Mouse (Mus musculus) cerebellum, adult 8-10 months (tissue): ENCODE data around the gene 1700001J03Rik.
"Not testable (repeated sequence)": the region's sequence is repeated elsewhere in the genome, so short reads cannot be mapped to it uniquely, and the experiment has no call there.

Source experiments
- DNase-seq: peaks from one replicate; pipeline ENCODE4 v3.0.0; 2022

The 1700001J03Rik gene

DNA sequence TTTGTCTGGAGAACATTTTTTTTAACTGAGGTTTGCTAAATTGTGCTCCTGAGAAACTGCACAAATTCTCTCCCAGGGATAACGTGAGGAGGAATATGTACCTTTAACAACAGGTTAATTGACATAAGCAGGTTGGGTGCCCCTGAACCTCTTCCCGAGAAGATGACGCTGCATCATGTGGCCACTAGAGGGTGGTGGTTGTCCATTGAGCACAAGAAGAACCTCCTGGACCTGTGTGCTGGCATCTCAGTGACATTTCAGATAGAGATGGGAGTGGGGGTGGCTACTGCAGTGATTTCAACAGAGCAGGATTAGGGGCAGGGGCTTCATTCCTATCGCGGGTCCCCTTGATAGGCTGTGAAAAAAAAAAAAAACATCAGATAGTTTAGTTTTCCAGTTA lies 2.3 kb upstream of the 1700001J03Rik start:
- peak; percentile 79 for DNase-seq

DNA sequence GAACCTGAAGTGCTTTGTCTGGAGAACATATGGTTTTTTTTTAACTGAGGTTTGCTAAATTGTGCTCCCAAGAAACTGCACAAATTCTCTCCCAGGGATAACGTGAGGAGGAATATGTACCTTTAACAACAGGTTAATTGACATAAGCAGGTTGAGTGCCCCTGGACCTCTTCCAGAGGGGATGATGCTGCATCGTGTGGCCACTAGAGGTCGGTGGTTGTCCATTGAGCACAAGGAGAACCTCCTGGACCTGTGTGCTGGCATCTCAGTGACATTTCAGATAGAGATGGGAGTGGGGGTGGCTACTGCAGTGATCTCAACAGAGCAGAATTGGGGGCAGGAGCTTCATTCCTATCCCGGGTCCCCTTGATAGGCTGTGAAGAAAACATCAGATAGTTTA lies 12.4 kb downstream of the 1700001J03Rik start:
- DNase-seq = peak; percentile 60

DNA sequence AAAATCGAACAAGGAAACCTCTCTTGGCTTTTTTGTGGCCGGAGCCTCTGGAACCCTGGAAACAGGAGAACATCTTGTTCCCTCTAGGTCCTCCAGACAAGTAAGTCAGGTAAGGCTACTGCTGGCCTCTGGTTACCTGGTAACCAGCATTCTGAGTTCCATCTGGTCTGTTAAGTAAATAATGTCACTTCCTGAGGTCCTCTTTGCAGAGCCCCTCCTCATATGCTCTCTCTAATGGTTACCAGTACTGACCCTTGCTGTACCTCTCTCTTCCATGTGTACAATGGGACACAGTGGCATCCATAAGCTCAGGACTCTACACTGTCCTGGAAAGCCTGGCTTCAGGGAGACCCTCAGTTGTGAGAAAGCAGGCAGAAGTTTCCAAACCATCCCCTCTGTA lies 14.5 kb downstream of the 1700001J03Rik start, which contains the start of gene Gm6309:
Gm6309 (minus strand) TSS at position 101 of the 400 bp plus-strand sequence.
- not testable (repeated sequence) for DNase-seq

DNA sequence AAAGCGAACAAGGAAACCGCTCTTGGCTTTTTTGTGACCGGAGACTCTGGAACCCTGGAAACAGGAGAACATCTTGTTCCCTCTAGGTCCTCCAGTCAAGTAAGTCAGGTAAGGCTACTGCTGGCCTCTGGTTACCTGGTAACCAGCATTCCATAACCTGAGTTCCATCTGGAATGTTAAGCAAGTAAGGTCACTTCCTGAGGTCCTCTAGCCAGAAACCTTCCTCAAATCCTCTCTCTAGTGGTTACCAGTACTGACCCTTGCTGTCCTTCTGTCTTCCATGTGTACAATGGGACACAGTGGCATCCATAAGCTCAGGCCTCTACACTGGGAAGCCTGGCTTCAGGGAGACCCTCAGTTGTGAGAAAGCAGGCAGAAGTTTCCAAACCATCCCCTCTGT lies 24.7 kb downstream of the 1700001J03Rik start, which contains the start of gene Gm5565:
Gm5565 (minus strand) TSS at position 101 of the 400 bp plus-strand sequence.
- not testable (repeated sequence) for DNase-seq

DNA sequence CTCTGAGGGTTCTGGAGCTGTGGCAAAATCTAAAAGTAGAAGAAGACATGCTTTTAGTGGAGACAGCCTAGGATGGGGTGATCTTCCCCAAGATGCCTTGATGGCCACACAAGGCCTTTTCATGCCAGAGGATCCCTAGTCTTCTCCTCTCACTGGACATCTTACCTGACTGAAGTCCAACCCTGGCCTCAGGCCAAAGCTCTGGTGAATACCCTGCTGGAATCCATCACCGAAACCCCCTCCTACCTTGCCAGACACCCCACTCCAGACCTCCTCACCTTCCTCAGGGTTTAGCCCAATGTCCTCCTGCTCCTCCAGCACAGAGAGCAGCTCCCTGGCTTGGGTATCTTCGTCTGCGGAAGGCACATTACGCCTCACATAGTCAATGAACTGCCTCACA lies 26.8 kb downstream of the 1700001J03Rik start:
- DNase-seq = not testable (repeated sequence)

DNA sequence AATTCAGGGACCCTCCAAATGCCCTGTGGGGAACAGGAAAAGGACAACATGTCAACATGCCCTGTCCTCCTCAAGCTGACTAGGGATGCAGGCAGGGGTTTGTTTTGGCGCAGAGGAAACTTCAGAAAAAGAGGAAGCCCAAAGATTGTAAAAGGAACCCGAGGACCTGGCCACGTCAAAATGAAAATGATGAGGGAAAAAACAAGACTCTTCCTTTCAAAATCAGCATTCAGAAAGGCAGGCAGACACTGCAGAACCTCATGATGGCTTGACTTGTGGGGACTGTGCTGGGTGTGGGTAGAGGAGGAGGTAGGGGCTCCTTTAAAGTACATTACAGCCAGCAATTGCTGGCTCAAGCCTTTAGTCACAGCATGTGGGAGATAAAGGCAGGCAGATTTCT lies 34.6 kb downstream of the 1700001J03Rik start:
- DNase-seq = no peak

DNA sequence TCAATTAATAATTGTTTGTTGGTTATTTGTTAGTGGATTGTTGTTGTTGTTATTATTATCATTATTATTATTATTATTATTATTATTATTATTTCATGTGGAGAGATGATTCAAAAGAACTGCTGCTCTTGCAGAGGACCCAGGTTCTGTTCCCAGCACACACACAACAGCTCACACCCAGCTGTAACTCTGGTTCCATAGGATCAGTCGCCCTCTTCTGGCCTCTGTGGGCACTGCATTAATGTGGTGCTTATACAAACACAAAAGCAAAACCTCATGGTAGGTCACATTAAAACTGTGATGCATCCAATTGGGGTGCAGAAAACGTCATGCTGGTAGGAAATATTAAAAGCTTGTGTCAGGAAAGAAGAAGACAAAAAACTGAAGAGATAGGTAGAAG lies 37.2 kb downstream of the 1700001J03Rik start:
- DNase-seq = no peak
